ENCODE assay signal across 8 mouse cellular contexts in genomic region chr4:140624087-140624467, GRCm38 (mm10). TPM values are rescaled to one million over a fixed set of nuclear protein-coding genes. Genes with fewer than 3 reads are reported as not detected.
DNase-seq lines count a peak whose midpoint lies in the region; ATAC-seq lines count a peak whose summit lies in the region.

No protein-coding gene starts in this region.

- H3K4me3 ChIP-seq in heart, embryonic 11.5 days (ENCODE audit: low read depth, low read length), result peak overlapping the region; percentile 4; the same call in 1 of the 2 replicates
- peak overlapping the region; percentile 14; the same call in 1 of the 2 replicates for H3K4me3 ChIP-seq in forebrain, embryonic 13.5 days
- H3K4me3 ChIP-seq in midbrain, embryonic 16.5 days (ENCODE audit: low read depth, low read length), result no peak overlapping the region

- H3K4me1 ChIP-seq in heart, embryonic 11.5 days (ENCODE audit: control insufficient read depth, insufficient read depth, low read length), result peaks cover 45% of the 10 kb centered on the region
- H3K4me1 ChIP-seq in forebrain, embryonic 13.5 days, result peaks cover 52% of the 10 kb centered on the region
- peaks cover 30% of the 10 kb centered on the region for H3K4me1 ChIP-seq in midbrain, embryonic 16.5 days (ENCODE audit: control insufficient read depth, insufficient read depth, low read length)

- H3K27ac ChIP-seq in heart, embryonic 11.5 days (ENCODE audit: low read depth, low read length), result peak overlapping the region; percentile 82
- peak overlapping the region; percentile 96 for H3K27ac ChIP-seq in forebrain, embryonic 13.5 days
- H3K27ac ChIP-seq in midbrain, embryonic 16.5 days (ENCODE audit: low read length), result peak overlapping the region; percentile 88

- H3K9me3 ChIP-seq in heart, embryonic 11.5 days (replicated peaks; ENCODE audit: control insufficient read depth, low read length), result no peaks in the 10 kb centered on the region
- no peaks in the 10 kb centered on the region for H3K9me3 ChIP-seq in forebrain, embryonic 13.5 days (replicated peaks)
- H3K9me3 ChIP-seq in midbrain, embryonic 16.5 days (replicated peaks; ENCODE audit: control insufficient read depth, low read length, poor library complexity, severe bottlenecking), result no peaks in the 10 kb centered on the region

- H3K9ac ChIP-seq in heart, embryonic 11.5 days (ENCODE audit: low read depth, low read length), result peak overlapping the region; percentile 54; the same call in 1 of the 2 replicates
- H3K9ac ChIP-seq in forebrain, embryonic 13.5 days, result peak overlapping the region; percentile 61
- H3K9ac ChIP-seq in midbrain, embryonic 16.5 days (ENCODE audit: low read depth, low read length), result peak overlapping the region; percentile 40; the same call in 1 of the 2 replicates

- 6% methylated on average over 10 of the region's 10 CpGs for WGBS in heart, embryonic 11.5 days (ENCODE audit: insufficient replicate concordance)
- WGBS in forebrain, embryonic 13.5 days, result 2% methylated on average over 10 of the region's 10 CpGs
- WGBS in midbrain, embryonic 16.5 days, result 5% methylated on average over 10 of the region's 10 CpGs

- H3K4me2 ChIP-seq in heart, embryonic 11.5 days, result peak overlapping the region; percentile 58
- peak overlapping the region; percentile 45 for H3K4me2 ChIP-seq in forebrain, embryonic 13.5 days
- peak overlapping the region; percentile 47 for H3K4me2 ChIP-seq in midbrain, embryonic 16.5 days (ENCODE audit: low read length)

- no peaks in the 10 kb centered on the region for H3K36me3 ChIP-seq in heart, embryonic 11.5 days (ENCODE audit: control insufficient read depth, insufficient read depth, low read length)
- H3K36me3 ChIP-seq in forebrain, embryonic 13.5 days (ENCODE audit: poor library complexity, severe bottlenecking), result peaks cover 4% of the 10 kb centered on the region; the same call in 1 of the 2 replicates
- H3K36me3 ChIP-seq in midbrain, embryonic 16.5 days (ENCODE audit: control insufficient read depth, insufficient read depth, low read length), result no peaks in the 10 kb centered on the region

- no peaks in the 10 kb centered on the region for H3K27me3 ChIP-seq in heart, embryonic 11.5 days (ENCODE audit: control insufficient read depth, insufficient read depth, low read length)
- H3K27me3 ChIP-seq in forebrain, embryonic 13.5 days, result no peaks in the 10 kb centered on the region
- no peaks in the 10 kb centered on the region for H3K27me3 ChIP-seq in midbrain, embryonic 16.5 days (ENCODE audit: control insufficient read depth, insufficient read depth, low read depth, low read length)

- no peak for DNase-seq in heart, adult 11 months
- peak; percentile 76 for DNase-seq in kidney, postnatal 10 days
- no peak for DNase-seq in adrenal gland, adult 2 months
- DNase-seq in frontal cortex, postnatal 10 days (ENCODE audit: low spot score in 2 of 2), result no peak
- DNase-seq in left cerebral cortex, adult 9 months (ENCODE audit: low spot score in 2 of 2), result no peak

- no peak for ATAC-seq in heart, embryonic 11.5 days (replicated peaks; ENCODE audit: insufficient number of reproducible peaks, low FRiP score, low TSS enrichment)
- ATAC-seq in forebrain, embryonic 13.5 days, result no peak
- no peak for ATAC-seq in midbrain, embryonic 16.5 days

RNA-seq across cellular contexts. Expression of gene Arhgef10l, which starts 41.7 kb away (rescaled TPM):
- polyA plus RNA-seq in heart, embryonic 11.5 days (2014; fragmentation: Nextera tagmentation; extraction: Ambion mirVana), result 9.7 and 12.9 TPM in 2 replicates
- 20.2 and 22.0 TPM in 2 replicates for polyA plus RNA-seq in forebrain, embryonic 13.5 days (2015; fragmentation: Nextera tagmentation; extraction: Ambion mirVana)
- polyA plus RNA-seq in midbrain, embryonic 16.5 days (2015; fragmentation: Nextera tagmentation; extraction: Ambion mirVana), result 24.5 and 27.8 TPM in 2 replicates
- total RNA-seq in adrenal gland, adult 2 months (2021), result 10 to 100 TPM in 1 of 2 experiments, 1 to 10 TPM in 1; 7.5 to 30.8 TPM
- 13.3 and 18.8 TPM in 2 replicates for polyA plus RNA-seq in adrenal gland, adult 2 months (2012; rRNA removed)
